Mouse (Mus musculus) liver, adult 2 months (tissue): ENCODE data around the gene Ndrg4. TPM values are rescaled to one million over a fixed set of nuclear protein-coding genes. Genes with fewer than 3 reads are reported as not detected.

Experiments
- DNase-seq: peaks from one replicate; pipeline ENCODE4 v3.0.0-alpha.2; 2011; ENCODE audit warnings: low read depth, low spot score; ENCODE audit errors: extremely low read depth
- H3K27ac ChIP-seq: fragments of 200-500 bp; replicated peaks from 2 replicates; pipeline ENCODE4 v1.5.1; 2012; ENCODE audit warnings: low read depth, mild to moderate bottlenecking, control low read depth, inconsistent platforms, low read length; ENCODE audit not compliant: insufficient read depth
- H3K27me3 ChIP-seq: fragments of 200-500 bp; 2 replicates; pipeline ENCODE4 v1.6.1; 2012; ENCODE audit warnings: mild to moderate bottlenecking, moderate library complexity, low read length, inconsistent platforms; ENCODE audit not compliant: control insufficient read depth, insufficient read depth
- H3K36me3 ChIP-seq: fragments of 200-500 bp; 2 replicates; pipeline ENCODE4 v1.6.1; 2012; ENCODE audit warnings: low read length, inconsistent platforms; ENCODE audit not compliant: control insufficient read depth, insufficient read depth
- H3K4me1 ChIP-seq: fragments of 200-500 bp; 2 replicates; pipeline ENCODE4 v1.6.1; 2011; ENCODE audit warnings: low read length; ENCODE audit not compliant: control insufficient read depth, insufficient read depth
- H3K4me3 ChIP-seq: fragments of 200-500 bp; 2 replicates; pipeline ENCODE4 v1.5.1; 2011; ENCODE audit warnings: low read depth, mild to moderate bottlenecking, control low read depth, low read length, moderate library complexity; ENCODE audit not compliant: insufficient read depth
- H3K79me2 ChIP-seq: fragments of 200-500 bp; 2 replicates; pipeline ENCODE4 v1.6.1; 2012; ENCODE audit warnings: inconsistent platforms, mild to moderate bottlenecking, low read length, moderate library complexity; ENCODE audit not compliant: control insufficient read depth, insufficient read depth
- H3K9ac ChIP-seq: fragments of 200-500 bp; 2 replicates; pipeline ENCODE4 v1.6.1; 2012; ENCODE audit warnings: low read depth, mild to moderate bottlenecking, control low read depth, inconsistent platforms, low read length
- CTCF ChIP-seq: fragments of 200-500 bp; IDR thresholded peaks from 2 replicates; pipeline ENCODE4 v1.5.1; 2011; ENCODE audit warnings: low read depth, low read length, control low read depth
- POLR2A ChIP-seq: fragments of 200-500 bp; IDR thresholded peaks from 2 replicates; pipeline ENCODE4 v1.6.1; 2011; ENCODE audit warnings: low read length, control low read depth; ENCODE audit not compliant: insufficient read depth; ENCODE audit errors: extremely low read depth
- WGBS: fragments of 180-500 bp; shearing (Covaris S2); methylation state at CpG from one replicate; pipeline ENCODE4 v1.1.7; 2018; 5-methylcytosine and 5-hydroxymethylcytosine counted together
- polyA plus RNA-seq: library from polyadenylated mRNA; depleted of rRNA; stranded (reverse); fragments of >200 nt; gene quantifications from 2 replicates; pipeline ENCODE4 v1.2.3, GENCODE M21; 2012; rRNA removed
- total RNA-seq: library from RNA; depleted of rRNA; stranded (reverse); fragments of >200 nt; gene quantifications from 2 replicates; pipeline ENCODE4 v1.2.3, GENCODE M21; 2014; rRNA removed

Ndrg4 gene
- total and polyA plus RNA-seq, 2 experiments, result 0.26 to 0.55 TPM

DNA sequence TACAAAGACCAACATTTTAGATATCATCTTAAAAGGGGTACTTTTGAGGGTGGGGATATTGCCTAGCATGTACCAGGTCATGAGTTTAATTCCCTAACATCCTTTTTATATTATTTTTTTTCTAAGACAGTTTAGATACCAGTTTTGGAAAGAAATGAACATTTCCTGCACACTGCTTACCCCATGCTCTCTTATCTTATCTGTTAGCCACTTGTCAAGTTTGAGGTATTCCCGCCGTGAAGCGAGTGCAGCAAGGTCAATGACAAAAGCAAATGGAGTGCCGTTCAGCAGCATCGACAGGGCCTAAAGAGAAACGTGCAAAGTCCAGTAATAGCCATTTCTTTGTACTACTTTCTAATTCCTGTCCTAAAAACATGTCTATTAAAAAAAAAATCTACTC lies 83.5 kb downstream of the Ndrg4 start:
- no peaks in the 10 kb centered on the region for H3K27me3 ChIP-seq
- no peak for TF ChIP-seq CTCF
- no peak for TF ChIP-seq POLR2A
- no peak overlapping the region for H3K4me3 ChIP-seq
- H3K79me2 ChIP-seq, result no peaks in the 10 kb centered on the region; the same call in 1 of the 2 replicates
- DNase-seq, result no peak
- no peak overlapping the region for H3K27ac ChIP-seq
- WGBS, result 6% methylated on average over 6 of the region's 6 CpGs
- H3K36me3 ChIP-seq, result peaks cover 65% of the 10 kb centered on the region
- peaks cover 2% of the 10 kb centered on the region; the same call in 1 of the 2 replicates for H3K4me1 ChIP-seq
- no peak overlapping the region for H3K9ac ChIP-seq

DNA sequence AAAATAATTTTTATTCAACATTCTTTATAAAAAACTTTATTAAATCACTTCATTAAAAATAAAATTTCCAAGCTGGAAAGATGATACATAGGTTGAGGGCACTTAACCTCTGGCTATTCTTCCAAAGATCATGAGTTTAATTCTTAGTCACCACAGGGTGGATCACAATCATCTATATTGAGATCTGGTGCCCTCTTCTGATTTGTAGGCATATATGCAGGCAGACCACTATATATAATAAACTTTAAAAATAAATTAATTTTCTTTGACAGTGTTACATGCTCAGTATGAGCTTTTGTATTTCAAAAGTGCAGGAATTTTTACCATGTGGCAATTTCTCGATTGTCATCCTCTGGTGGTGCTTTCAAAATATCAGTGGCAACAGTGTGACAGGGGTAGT lies 87.4 kb downstream of the Ndrg4 start:
- Histone ChIP-seq H3K27me3 (no peaks in the 10 kb centered on the region), H3K36me3 (peaks cover 78% of the 10 kb centered on the region), H3K79me2 (no peaks in the 10 kb centered on the region; the same call in 1 of the 2 replicates), H3K4me1 (peaks cover 2% of the 10 kb centered on the region; the same call in 1 of the 2 replicates), H3K4me3 (no peak overlapping the region), H3K27ac (no peak overlapping the region), H3K9ac (no peak overlapping the region)
- WGBS, result 85% methylated on average over 1 of the region's 1 CpGs
- TF ChIP-seq CTCF, result no peak
- DNase-seq, result no peak

Other genes starting within 250 kb of the Ndrg4 start
- 39.6 and 47.1 TPM in 2 replicates for gene Cfap20, start 242.1 kb upstream of the Ndrg4 start, total RNA-seq
- 27.0 and 37.5 TPM in 2 replicates for gene Cfap20, start 242.1 kb upstream of the Ndrg4 start, polyA plus RNA-seq
- 13.2 and 19.6 TPM in 2 replicates for gene Csnk2a2, start 186.9 kb upstream of the Ndrg4 start, total RNA-seq
- 8.8 and 10.1 TPM in 2 replicates for gene Csnk2a2, start 186.9 kb upstream of the Ndrg4 start, polyA plus RNA-seq
- gene Ccdc113, start 142.9 kb upstream of the Ndrg4 start, total RNA-seq, result not detected in 2 replicates
- not detected in 2 replicates for gene Ccdc113, start 142.9 kb upstream of the Ndrg4 start, polyA plus RNA-seq
- gene Prss54, start 100.6 kb upstream of the Ndrg4 start, total RNA-seq, result not detected in 2 replicates
- gene Prss54, start 100.6 kb upstream of the Ndrg4 start, polyA plus RNA-seq, result not detected in 2 replicates
- 0.54 and 0.83 TPM in 2 replicates for gene Gins3, start 43.5 kb upstream of the Ndrg4 start, total RNA-seq
- gene Gins3, start 43.5 kb upstream of the Ndrg4 start, polyA plus RNA-seq, result 0.31 and 0.32 TPM in 2 replicates
- 15.4 and 20.9 TPM in 2 replicates for gene Setd6, start 38.9 kb downstream of the Ndrg4 start, total RNA-seq
- gene Setd6, start 38.9 kb downstream of the Ndrg4 start, polyA plus RNA-seq, result 8.8 and 13.0 TPM in 2 replicates
- gene Cnot1, start 130.5 kb downstream of the Ndrg4 start, total RNA-seq, result 116 and 125 TPM in 2 replicates
- 40.2 and 41.1 TPM in 2 replicates for gene Cnot1, start 130.5 kb downstream of the Ndrg4 start, polyA plus RNA-seq
- gene Sap18b, start 148.4 kb downstream of the Ndrg4 start, total RNA-seq, result 61.1 and 66.8 TPM in 2 replicates
- 30.7 and 39.5 TPM in 2 replicates for gene Sap18b, start 148.4 kb downstream of the Ndrg4 start, polyA plus RNA-seq
- 10.7 and 16.6 TPM in 2 replicates for gene Slc38a7, start 176.6 kb downstream of the Ndrg4 start, total RNA-seq
- 22.2 and 22.8 TPM in 2 replicates for gene Slc38a7, start 176.6 kb downstream of the Ndrg4 start, polyA plus RNA-seq
- 271 and 323 TPM in 2 replicates for gene Got2, start 211.6 kb downstream of the Ndrg4 start, total RNA-seq
- gene Got2, start 211.6 kb downstream of the Ndrg4 start, polyA plus RNA-seq, result 350 and 393 TPM in 2 replicates